In genomic region chr6:61382526-61382925, GRCm38 (mm10) we compare ENCODE assay signal across 9 mouse cellular contexts.
DNase-seq lines count a peak whose midpoint lies in the region; ATAC-seq and TF ChIP-seq lines count a peak whose summit lies in the region.
"Had no signal": no experiment of that assay in that cellular context is flagged by ENCODE, and none has a peak within 500 bp of the region (broad histone marks: within the 10 kb centered on the region; RNA-seq: fewer than 3 reads in every experiment).

No protein-coding gene starts in this region.

- H3K27me3 ChIP-seq in midbrain, postnatal 0 days (ENCODE audit: insufficient read depth, low read length) = no peaks in the 10 kb centered on the region
- H3K27me3 ChIP-seq: embryonic facial prominence, embryonic 13.5 days had no signal

- 27% methylated on average over 3 of the region's 3 CpGs for WGBS in midbrain, postnatal 0 days

- H3K9me3 ChIP-seq in midbrain, postnatal 0 days (ENCODE audit: low read length) = no peaks in the 10 kb centered on the region
- H3K9me3 ChIP-seq: embryonic facial prominence, embryonic 13.5 days had no signal

- no peaks in the 10 kb centered on the region for H3K36me3 ChIP-seq in midbrain, postnatal 0 days (ENCODE audit: insufficient read depth, low read length)
- H3K36me3 ChIP-seq: embryonic facial prominence, embryonic 13.5 days had no signal

- H3K4me3 ChIP-seq in left cerebral cortex, adult 2 months = no peak overlapping the region
- no peak overlapping the region for H3K4me3 ChIP-seq in midbrain, postnatal 0 days (ENCODE audit: low read depth, low read length)
- H3K4me3 ChIP-seq: embryonic facial prominence, embryonic 13.5 days had no signal

- H3K4me1 ChIP-seq in midbrain, postnatal 0 days (ENCODE audit: insufficient read depth, low read length) = 0 out of 2 replicates have a peak, but pooled peaks cover 4% of the 10 kb centered on the region
- H3K4me1 ChIP-seq: embryonic facial prominence, embryonic 13.5 days had no signal

- no peak overlapping the region for H3K27ac ChIP-seq in left cerebral cortex, adult 2 months
- H3K27ac ChIP-seq in midbrain, postnatal 0 days (ENCODE audit: low read depth, low read length) = no peak overlapping the region
- H3K27ac ChIP-seq: embryonic facial prominence, embryonic 13.5 days had no signal

- TF ChIP-seq CTCF in left cerebral cortex, adult 2 months (IDR thresholded peaks at IDR 0.05) = peak; percentile 55
- TF ChIP-seq CTCF in midbrain, postnatal 0 days (IDR thresholded peaks at IDR 0.05) = peak; percentile 83

- intact Hi-C loops in left cerebral cortex, adult 2 months (cut with DNase I) = loop anchor here (10.0 kb wide), 1 partner anchor 522 kb away; no protein-coding TSS in a partner anchor
- intact Hi-C loops in left cerebral cortex, postnatal 4 days (cut with DNase I) = no loop called here

- H3K4me2 ChIP-seq in midbrain, postnatal 0 days (ENCODE audit: low read depth, low read length, poor library complexity, severe bottlenecking) = no peak overlapping the region
- H3K4me2 ChIP-seq: embryonic facial prominence, embryonic 13.5 days had no signal

- ATAC-seq in midbrain, postnatal 0 days (ENCODE audit: low FRiP score) = no peak

- peak; percentile 24 to 55 for DNase-seq in cerebellum, postnatal 14 days
- no peak for DNase-seq in cerebellum, postnatal 36 days
- DNase-seq in left cerebral cortex, adult 2 months (ENCODE audit: extremely low spot score in 1 of 2, low spot score in 2 of 2) = no peak
- DNase-seq in left cerebral cortex, postnatal 4 days = no peak
- peak; percentile 37 for DNase-seq in embryo, embryonic 11 days
- DNase-seq in midbrain, postnatal 0 days (ENCODE audit: low spot score) = peak; percentile 79
- DNase-seq in thymus, adult 18-20 months = no peak
- no peak for DNase-seq in B cell, adult 2 months

- no peak overlapping the region for H3K9ac ChIP-seq in midbrain, postnatal 0 days (replicated peaks; ENCODE audit: low read length, poor library complexity, severe bottlenecking)
- H3K9ac ChIP-seq: embryonic facial prominence, embryonic 13.5 days had no signal

Comparison
In these comparisons a context has a peak if more than half of its experiments do, and no peak if none do; other contexts are left out.
1. DNase-seq: peak in cerebellum, postnatal 14 days (2 of 2), embryo, embryonic 11 days (single experiment) and midbrain, postnatal 0 days (single experiment); none in cerebellum, postnatal 36 days (0 of 2), left cerebral cortex, adult 2 months (0 of 2), left cerebral cortex, postnatal 4 days (single experiment), thymus, adult 18-20 months (0 of 2) and B cell, adult 2 months (0 of 2).